Mouse (Mus musculus) erythroid progenitor cell, adult 5-6 weeks (primary cell): ENCODE measurements around the gene Olfr1104. TPM values are rescaled to one million over a fixed set of nuclear protein-coding genes. Genes with fewer than 3 reads are reported as not detected.

Experiments used
- ATAC-seq: replicated peaks from 2 replicates; pipeline ENCODE4 v1.8.0; 2016; ENCODE audit warnings: moderate number of reproducible peaks, mild to moderate bottlenecking, moderate TSS enrichment, inconsistent platforms; ENCODE audit not compliant: poor library complexity, low FRiP score, severe bottlenecking
- total RNA-seq, 2 experiments: library from RNA; stranded (forward) in 1 of 2; stranded (reverse) in 1 of 2; fragments of 150-400 nt in 1 of 2; fragments of 186-747, 209-891 nt in 1 of 2; gene quantifications; 2 replicates each; pipeline versions ENCODE4 v1.2.3 to v1.2.4; 2015 to 2017; ENCODE audit warnings: low replicate concordance in 2 of 2

Gene Olfr1104
- total RNA-seq (2015; ENCODE audit: low replicate concordance) (not detected in 2 replicates), total RNA-seq (2017; ENCODE audit: low replicate concordance) (not detected in 2 replicates)

DNA sequence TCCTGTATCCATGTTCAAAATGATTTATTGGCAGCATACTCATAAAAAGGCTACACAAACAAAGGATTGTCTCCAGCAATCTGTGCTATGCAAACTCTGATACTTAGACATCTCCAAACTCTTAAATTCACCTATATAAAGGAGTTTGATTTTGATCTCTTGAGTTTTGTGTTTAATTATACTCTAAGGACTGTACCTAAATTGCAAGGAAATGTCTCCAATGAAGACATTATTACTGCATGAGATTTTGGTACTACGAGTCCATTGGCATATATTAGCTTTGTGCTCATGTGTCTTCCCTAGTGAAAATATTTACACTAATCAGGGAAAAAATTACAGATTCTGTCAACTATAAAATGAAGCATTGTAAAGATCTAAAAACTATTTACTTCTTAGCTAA, at the start of gene Olfr1104:
Gene Olfr1104 (minus strand): TSS at position 101 of the 400 bp plus-strand sequence.
- no peak for ATAC-seq

DNA sequence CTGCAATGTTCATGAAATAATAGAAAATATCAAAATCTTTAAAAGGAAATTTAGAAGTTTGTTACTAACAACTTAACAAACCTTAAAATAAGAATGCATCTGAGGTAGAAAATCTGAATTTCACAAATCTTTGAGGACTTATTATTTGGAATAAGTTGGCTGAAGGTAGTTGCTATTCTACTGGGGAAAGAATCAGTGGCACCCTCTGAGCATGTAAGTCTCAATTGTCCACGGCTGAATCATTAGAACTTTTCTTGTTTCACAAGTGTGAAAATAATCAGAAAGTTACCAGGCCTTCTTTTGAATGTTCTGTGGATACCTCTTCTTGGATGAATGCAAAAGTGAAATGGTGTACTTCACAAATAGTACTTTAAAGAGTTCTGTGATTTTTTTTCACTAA, 48.8 kb upstream of the Olfr1104 start, which contains the start of gene Olfr1107:
Gene Olfr1107 (minus strand): TSS at position 101 of the 400 bp plus-strand sequence.
- no peak for ATAC-seq

- ATAC-seq: no peak
These were observed 25.3 kb upstream of the Olfr1104 start, which contains the start of gene Olfr1106 for GRCm38 (mm10) chr2:87052173-87052572. Gene Olfr1106 (minus strand): TSS chr2:87052273.

DNA sequence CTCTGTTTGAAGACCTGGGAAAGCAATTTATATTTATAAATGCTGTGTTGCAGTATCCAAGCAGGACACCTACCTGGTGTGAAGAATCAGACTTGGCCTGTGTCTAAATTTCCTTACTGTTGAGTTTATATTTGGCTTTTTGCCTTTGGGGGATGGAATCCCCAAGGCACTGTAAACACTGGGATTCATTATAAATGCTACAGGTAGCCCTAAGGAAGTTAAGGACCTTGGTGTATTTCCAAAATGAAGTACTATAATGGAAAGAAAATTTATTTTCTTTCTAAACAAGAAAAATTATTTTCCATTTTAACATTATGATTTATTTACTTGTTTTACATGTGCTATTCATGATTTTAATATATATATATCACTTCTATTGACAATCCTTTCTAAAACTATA, 9.6 kb upstream of the Olfr1104 start, which contains the start of gene Olfr1105:
Gene Olfr1105 (minus strand): TSS at position 101 of the 400 bp plus-strand sequence.
- ATAC-seq: no peak

DNA sequence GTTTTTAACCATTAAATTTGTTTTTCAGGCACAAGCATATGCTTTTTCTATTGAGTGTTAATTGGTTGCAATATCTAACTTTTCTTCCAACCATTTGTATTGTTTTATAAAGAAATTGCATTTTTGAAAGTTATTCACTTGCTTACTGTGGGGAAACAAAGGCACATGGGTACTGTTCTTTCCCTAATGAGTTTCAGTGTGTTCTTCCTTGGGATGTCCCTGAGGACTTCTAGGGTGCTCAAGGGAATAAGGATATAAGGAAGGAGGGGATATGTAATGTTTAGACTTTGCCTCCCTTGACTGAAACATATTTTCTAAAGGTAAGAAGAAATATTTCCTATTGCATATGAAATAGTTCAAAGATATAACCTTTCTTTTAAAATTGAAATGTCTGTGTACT, 28.8 kb downstream of the Olfr1104 start, which contains the start of gene Olfr1102:
Gene Olfr1102 (plus strand): TSS at position 301 of the 400 bp plus-strand sequence.
- no peak for ATAC-seq

- ATAC-seq: no peak
These were observed 35.8 kb downstream of the Olfr1104 start, which contains the start of gene Olfr1101 for GRCm38 (mm10) chr2:86991121-86991520. Gene Olfr1101 (minus strand): TSS chr2:86991221.

GRCm38 (mm10) chr2:86979854-86980253, 47.0 kb downstream of the Olfr1104 start, which contains the start of gene Olfr1100:
Gene Olfr1100 (minus strand): TSS chr2:86979954.
- no peak for ATAC-seq

Other genes starting within 250 kb of the Olfr1104 start
- gene Olfr1093, start 244.6 kb downstream of the Olfr1104 start, total RNA-seq (2015; ENCODE audit: low replicate concordance): not detected in 2 replicates
- not detected in 2 replicates for gene Olfr1093, start 244.6 kb downstream of the Olfr1104 start, total RNA-seq (2017; ENCODE audit: low replicate concordance)
- gene Olfr141, start 217.1 kb downstream of the Olfr1104 start, total RNA-seq (2015; ENCODE audit: low replicate concordance): not detected in 2 replicates
- gene Olfr141, start 217.1 kb downstream of the Olfr1104 start, total RNA-seq (2017; ENCODE audit: low replicate concordance): not detected in 2 replicates
- gene Olfr1094, start 202.4 kb downstream of the Olfr1104 start, total RNA-seq (2015; ENCODE audit: low replicate concordance): not detected in 2 replicates
- gene Olfr1094, start 202.4 kb downstream of the Olfr1104 start, total RNA-seq (2017; ENCODE audit: low replicate concordance): not detected in 2 replicates
- not detected in 2 replicates for gene Olfr1095, start 175.4 kb downstream of the Olfr1104 start, total RNA-seq (2015; ENCODE audit: low replicate concordance)
- gene Olfr1095, start 175.4 kb downstream of the Olfr1104 start, total RNA-seq (2017; ENCODE audit: low replicate concordance): not detected in 2 replicates
- not detected in 2 replicates for gene Gm13723, start 152.3 kb downstream of the Olfr1104 start, total RNA-seq (2015; ENCODE audit: low replicate concordance)
- not detected in 2 replicates for gene Gm13723, start 152.3 kb downstream of the Olfr1104 start, total RNA-seq (2017; ENCODE audit: low replicate concordance)
- not detected in 2 replicates for gene Olfr1097, start 134.9 kb downstream of the Olfr1104 start, total RNA-seq (2015; ENCODE audit: low replicate concordance)
- not detected in 2 replicates for gene Olfr1097, start 134.9 kb downstream of the Olfr1104 start, total RNA-seq (2017; ENCODE audit: low replicate concordance)
- not detected in 2 replicates for gene Olfr1098, start 102.5 kb downstream of the Olfr1104 start, total RNA-seq (2015; ENCODE audit: low replicate concordance)
- gene Olfr1098, start 102.5 kb downstream of the Olfr1104 start, total RNA-seq (2017; ENCODE audit: low replicate concordance): not detected in 2 replicates
- not detected in 2 replicates for gene Olfr1099, start 66.4 kb downstream of the Olfr1104 start, total RNA-seq (2015; ENCODE audit: low replicate concordance)
- gene Olfr1099, start 66.4 kb downstream of the Olfr1104 start, total RNA-seq (2017; ENCODE audit: low replicate concordance): not detected in 2 replicates
- gene Olfr1100, start 47.1 kb downstream of the Olfr1104 start, total RNA-seq (2015; ENCODE audit: low replicate concordance): not detected in 2 replicates
- gene Olfr1100, start 47.1 kb downstream of the Olfr1104 start, total RNA-seq (2017; ENCODE audit: low replicate concordance): not detected in 2 replicates
- gene Olfr1101, start 35.9 kb downstream of the Olfr1104 start, total RNA-seq (2015; ENCODE audit: low replicate concordance): not detected in 2 replicates
- not detected in 2 replicates for gene Olfr1101, start 35.9 kb downstream of the Olfr1104 start, total RNA-seq (2017; ENCODE audit: low replicate concordance)
- gene Olfr1102, start 28.7 kb downstream of the Olfr1104 start, total RNA-seq (2015; ENCODE audit: low replicate concordance): not detected in 2 replicates
- gene Olfr1102, start 28.7 kb downstream of the Olfr1104 start, total RNA-seq (2017; ENCODE audit: low replicate concordance): not detected in 2 replicates
- not detected in 2 replicates for gene Olfr1105, start 9.5 kb upstream of the Olfr1104 start, total RNA-seq (2015; ENCODE audit: low replicate concordance)
- not detected in 2 replicates for gene Olfr1105, start 9.5 kb upstream of the Olfr1104 start, total RNA-seq (2017; ENCODE audit: low replicate concordance)
- not detected in 2 replicates for gene Olfr1106, start 25.2 kb upstream of the Olfr1104 start, total RNA-seq (2015; ENCODE audit: low replicate concordance)
- gene Olfr1106, start 25.2 kb upstream of the Olfr1104 start, total RNA-seq (2017; ENCODE audit: low replicate concordance): not detected in 2 replicates
- not detected in 2 replicates for gene Olfr1107, start 48.7 kb upstream of the Olfr1104 start, total RNA-seq (2015; ENCODE audit: low replicate concordance)
- gene Olfr1107, start 48.7 kb upstream of the Olfr1104 start, total RNA-seq (2017; ENCODE audit: low replicate concordance): not detected in 2 replicates
- gene Olfr1109, start 68.9 kb upstream of the Olfr1104 start, total RNA-seq (2015; ENCODE audit: low replicate concordance): not detected in 2 replicates
- gene Olfr1109, start 68.9 kb upstream of the Olfr1104 start, total RNA-seq (2017; ENCODE audit: low replicate concordance): not detected in 2 replicates
- gene Olfr259, start 87.5 kb upstream of the Olfr1104 start, total RNA-seq (2015; ENCODE audit: low replicate concordance): not detected in 2 replicates
- not detected in 2 replicates for gene Olfr259, start 87.5 kb upstream of the Olfr1104 start, total RNA-seq (2017; ENCODE audit: low replicate concordance)
- gene Olfr1110, start 113.2 kb upstream of the Olfr1104 start, total RNA-seq (2015; ENCODE audit: low replicate concordance): not detected in 2 replicates
- gene Olfr1110, start 113.2 kb upstream of the Olfr1104 start, total RNA-seq (2017; ENCODE audit: low replicate concordance): not detected in 2 replicates
- gene Olfr1111, start 125.5 kb upstream of the Olfr1104 start, total RNA-seq (2015; ENCODE audit: low replicate concordance): not detected in 2 replicates
- not detected in 2 replicates for gene Olfr1111, start 125.5 kb upstream of the Olfr1104 start, total RNA-seq (2017; ENCODE audit: low replicate concordance)
- gene Olfr1112, start 160.7 kb upstream of the Olfr1104 start, total RNA-seq (2015; ENCODE audit: low replicate concordance): not detected in 2 replicates
- gene Olfr1112, start 160.7 kb upstream of the Olfr1104 start, total RNA-seq (2017; ENCODE audit: low replicate concordance): not detected in 2 replicates
- not detected in 2 replicates for gene Olfr1113, start 181.9 kb upstream of the Olfr1104 start, total RNA-seq (2015; ENCODE audit: low replicate concordance)
- not detected in 2 replicates for gene Olfr1113, start 181.9 kb upstream of the Olfr1104 start, total RNA-seq (2017; ENCODE audit: low replicate concordance)
- not detected in 2 replicates for gene Olfr1115, start 220.9 kb upstream of the Olfr1104 start, total RNA-seq (2015; ENCODE audit: low replicate concordance)
- not detected in 2 replicates for gene Olfr1115, start 220.9 kb upstream of the Olfr1104 start, total RNA-seq (2017; ENCODE audit: low replicate concordance)
- not detected in 2 replicates for gene Olfr1116, start 240.5 kb upstream of the Olfr1104 start, total RNA-seq (2015; ENCODE audit: low replicate concordance)
- gene Olfr1116, start 240.5 kb upstream of the Olfr1104 start, total RNA-seq (2017; ENCODE audit: low replicate concordance): not detected in 2 replicates